Mouse (Mus musculus): ENCODE results near the gene Sorcs2.

Gene Sorcs2

DNA sequence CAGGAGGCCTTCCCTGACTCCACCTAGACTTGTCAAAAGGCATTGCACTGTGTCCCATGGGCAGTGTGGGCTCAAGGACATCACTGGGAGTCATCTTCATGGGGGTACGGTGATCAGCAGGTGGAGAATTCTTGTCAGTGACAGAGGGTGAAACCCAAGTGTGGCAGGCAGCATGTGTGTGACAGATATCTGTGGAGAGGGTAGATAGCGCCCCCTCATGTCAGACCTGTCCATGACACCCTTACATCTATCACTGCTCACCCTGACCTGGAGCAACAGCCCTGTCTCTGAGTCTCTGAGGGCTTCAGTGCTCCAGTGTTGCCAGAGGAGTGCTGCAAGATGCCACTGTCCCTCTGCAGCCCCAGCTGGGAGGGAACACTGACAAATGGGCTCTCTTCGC lies 343.4 kb downstream of the Sorcs2 start:
- DNase-seq = no peak

- no peak for DNase-seq
Measured at GRCm38 (mm10) chr5:36043154-36043553, 354.8 kb downstream of the Sorcs2 start.

DNA sequence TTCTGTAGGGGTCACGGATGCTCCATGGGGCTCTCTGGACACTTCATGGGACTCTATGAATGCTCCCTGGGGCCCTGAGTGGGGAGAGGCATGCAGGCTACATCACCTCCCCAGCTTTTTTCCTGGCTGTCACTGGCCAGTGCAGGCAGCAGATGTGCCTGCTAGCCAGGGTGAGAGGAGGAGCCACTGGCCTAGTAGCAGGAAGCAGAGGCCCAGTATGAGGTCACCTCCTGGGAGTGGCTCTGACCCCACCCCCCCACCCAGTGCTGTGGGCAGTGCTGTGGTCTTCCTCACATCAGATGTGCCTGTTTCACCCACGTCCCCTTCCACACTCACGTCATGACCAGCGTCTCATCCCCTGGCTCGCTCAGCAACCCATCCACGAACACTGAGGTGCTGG lies 356.2 kb downstream of the Sorcs2 start:
- DNase-seq = no peak

- no peak for DNase-seq
Measured at GRCm38 (mm10) chr5:36041236-36041562, 356.7 kb downstream of the Sorcs2 start.

GRCm38 (mm10) chr5:36040398-36041235 lies 357.3 kb downstream of the Sorcs2 start:
- no peak for DNase-seq

- no peak for DNase-seq
Measured at GRCm38 (mm10) chr5:36039596-36039995, 358.3 kb downstream of the Sorcs2 start.

DNA sequence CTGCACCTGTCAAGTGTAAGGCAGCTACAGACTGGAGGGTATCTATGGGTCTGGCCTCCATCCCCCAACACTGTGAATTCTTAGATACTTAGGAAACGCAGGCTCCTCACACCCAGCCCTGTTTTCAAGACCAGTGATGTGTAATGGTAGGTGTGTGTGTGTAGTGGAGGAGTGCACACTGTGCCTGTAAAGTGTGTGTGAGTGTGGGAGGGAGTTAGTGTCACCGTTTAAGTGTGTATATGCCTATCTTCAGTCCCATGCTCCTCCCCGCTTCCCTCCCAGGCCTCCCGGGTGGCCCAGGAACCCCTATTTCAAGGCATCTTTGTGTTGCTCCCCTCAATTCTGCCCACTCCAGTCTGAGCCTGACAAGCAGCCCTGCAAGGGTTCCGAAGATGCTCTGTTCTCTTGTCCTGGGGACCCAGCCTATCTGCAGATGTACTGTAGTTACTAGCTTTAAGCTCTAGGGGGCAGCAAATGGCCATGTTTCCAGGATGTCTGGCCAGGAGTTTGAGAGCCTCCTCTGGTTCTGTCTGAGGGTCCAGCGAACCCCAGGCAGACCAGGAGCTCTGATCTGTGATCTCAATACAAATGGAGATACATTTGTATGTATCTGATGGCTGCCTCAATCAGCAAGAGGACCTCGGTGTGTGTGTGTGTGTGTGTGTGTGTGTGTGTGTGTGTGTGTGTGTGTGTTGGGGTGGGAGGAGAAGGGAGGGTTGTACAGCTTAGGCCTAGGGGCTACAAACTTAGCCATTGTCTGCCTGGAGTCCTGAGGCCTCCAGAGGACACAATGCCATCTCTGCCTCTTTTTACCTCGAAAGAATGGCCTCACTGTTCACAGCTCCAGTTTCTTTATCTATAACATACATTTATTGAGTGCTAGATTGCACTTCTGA lies 364.2 kb downstream of the Sorcs2 start:
- DNase-seq = peak in 1 of 2 experiments; percentile 15

GRCm38 (mm10) chr5:36025076-36025475 lies 372.9 kb downstream of the Sorcs2 start:
- no peak for DNase-seq

GRCm38 (mm10) chr5:36024003-36024685 lies 373.8 kb downstream of the Sorcs2 start:
- DNase-seq = no peak

DNA sequence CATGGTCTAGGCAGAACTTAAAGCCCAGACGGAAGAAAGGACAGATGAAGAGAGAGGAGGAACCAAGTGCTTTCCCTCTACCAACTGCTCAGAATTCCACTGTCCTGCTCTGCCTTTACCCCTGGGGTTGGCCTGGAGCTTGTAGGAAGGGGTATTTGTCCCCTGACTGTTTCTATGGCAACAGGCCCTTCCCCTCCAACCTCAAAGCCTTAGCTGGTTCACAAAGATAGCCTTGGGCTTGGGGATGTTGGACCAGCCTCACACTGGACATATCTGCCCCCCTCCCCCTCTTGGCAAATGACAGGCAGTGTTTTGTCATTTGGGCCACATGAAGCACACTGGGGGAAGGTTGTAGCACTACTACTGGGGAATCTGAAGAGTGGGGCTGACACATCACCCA lies 375.6 kb downstream of the Sorcs2 start:
- DNase-seq = no peak

DNA sequence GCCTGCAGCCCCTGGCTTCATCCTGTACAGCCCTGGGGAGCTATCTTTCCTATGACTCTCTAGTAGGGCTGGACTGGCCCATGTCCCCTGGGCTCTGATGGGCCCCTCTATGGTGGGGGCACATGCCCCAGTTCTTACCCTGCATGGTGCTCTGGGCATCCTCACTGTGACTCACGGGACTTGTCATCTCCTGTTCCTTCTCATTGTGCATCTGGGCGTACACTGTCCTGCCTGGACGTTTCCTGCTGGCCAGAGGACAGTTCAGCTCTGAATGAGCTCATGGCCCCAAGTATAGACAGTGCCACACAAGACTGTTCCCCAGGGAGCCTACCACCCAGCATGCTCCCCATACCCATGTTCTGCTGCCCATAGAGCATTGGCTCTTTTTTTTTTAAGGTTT lies 376.8 kb downstream of the Sorcs2 start:
- no peak for DNase-seq

DNA sequence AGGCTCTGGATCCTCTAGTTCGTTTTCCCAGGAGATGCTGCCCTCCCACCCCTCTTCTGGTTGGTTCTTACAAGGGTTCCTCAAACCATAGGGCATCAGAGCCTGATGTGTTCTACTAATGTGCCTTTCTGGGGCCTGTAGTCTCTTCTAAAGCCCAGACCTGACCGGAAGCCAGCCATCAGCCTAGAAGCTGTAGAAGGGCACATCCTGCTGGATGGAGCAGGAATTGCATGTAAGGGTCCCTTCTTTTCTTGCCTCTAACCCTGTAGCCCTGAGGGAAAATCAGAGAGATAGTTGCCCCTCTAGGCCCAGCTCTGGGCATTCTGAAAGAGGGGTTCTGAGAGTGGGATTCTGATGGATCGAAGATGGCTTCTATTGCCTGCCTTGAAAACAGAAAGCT lies 379.6 kb downstream of the Sorcs2 start:
- no peak for DNase-seq

DNA sequence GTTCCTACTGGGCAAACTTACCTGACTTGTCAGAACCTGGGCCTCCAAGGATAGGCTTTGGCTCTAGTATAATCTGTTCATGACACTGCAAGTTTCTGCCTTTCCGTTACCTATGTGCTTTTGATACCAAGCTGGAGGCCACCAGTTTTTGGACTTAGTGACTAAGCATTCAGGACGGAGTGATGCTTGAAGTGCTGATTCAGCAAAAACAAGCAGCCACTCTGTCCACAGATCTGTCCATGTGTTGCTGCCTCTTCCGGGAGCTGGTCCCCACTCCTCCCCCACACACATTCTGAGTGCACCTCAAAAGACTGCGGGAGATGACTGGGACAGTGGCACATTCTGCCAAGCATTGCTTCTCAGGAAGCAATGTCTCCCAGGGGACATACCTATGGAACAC lies 388.5 kb downstream of the Sorcs2 start:
- DNase-seq = no peak

- DNase-seq = no peak
Measured at GRCm38 (mm10) chr5:36007649-36008048, 390.3 kb downstream of the Sorcs2 start.

GRCm38 (mm10) chr5:36006586-36006985 lies 391.4 kb downstream of the Sorcs2 start:
- no peak for DNase-seq

DNA sequence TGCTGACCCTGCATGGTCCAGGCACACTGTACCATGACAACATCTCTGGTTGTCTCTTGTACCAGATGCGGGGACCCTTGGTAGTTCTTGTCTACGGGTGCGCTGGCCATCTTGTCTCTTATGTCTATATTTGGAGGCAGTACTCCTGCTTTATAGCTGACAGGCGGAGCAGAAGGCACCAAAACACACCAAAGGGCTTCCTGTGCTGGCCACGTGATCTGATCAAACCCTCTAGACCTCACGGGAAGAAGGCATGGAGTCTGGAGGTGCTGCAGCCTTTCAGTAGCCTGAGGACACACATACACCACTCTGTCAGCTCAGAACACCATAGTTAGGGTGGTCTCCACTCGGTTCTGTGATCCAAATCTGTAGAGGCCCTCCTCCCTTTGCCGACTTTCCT lies 391.8 kb downstream of the Sorcs2 start:
- DNase-seq = no peak

GRCm38 (mm10) chr5:36003797-36004196 lies 394.1 kb downstream of the Sorcs2 start:
- DNase-seq = no peak

DNA sequence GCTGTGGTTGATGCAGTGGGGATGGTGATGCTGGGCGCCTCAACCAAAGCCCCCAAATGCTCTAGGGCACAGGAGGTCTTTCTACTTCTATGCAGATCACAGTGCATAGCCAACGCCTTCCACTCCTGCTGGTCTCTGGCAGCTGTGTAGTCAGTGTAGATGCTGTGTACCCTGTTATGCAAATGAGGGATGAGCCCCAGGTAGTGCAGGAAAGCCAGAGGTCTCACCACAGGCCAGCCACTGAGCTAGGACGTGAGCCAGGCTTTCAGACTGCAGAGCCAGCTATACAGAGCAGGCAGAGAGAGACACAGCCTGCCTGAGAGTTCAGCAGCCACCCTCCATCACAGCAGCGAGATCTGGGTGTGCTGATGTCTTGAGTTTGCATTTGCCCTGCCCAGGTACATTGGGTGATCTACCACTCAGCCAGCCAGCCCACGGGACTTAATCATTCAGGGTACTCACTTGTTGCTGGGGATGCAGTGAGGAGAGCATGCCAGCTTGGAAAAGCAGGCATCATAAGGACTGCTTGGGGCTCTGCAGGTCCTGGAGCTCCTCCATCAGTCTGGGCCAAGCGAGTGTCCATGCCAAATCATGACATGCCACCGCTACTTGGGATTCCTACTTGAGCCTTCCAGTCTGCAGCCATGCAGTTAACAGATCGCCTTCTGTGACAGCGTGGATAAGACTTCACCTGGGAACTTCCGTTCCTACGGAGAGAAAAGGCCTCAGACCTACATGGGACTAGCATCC lies 407.8 kb downstream of the Sorcs2 start:
- DNase-seq = no peak

DNA sequence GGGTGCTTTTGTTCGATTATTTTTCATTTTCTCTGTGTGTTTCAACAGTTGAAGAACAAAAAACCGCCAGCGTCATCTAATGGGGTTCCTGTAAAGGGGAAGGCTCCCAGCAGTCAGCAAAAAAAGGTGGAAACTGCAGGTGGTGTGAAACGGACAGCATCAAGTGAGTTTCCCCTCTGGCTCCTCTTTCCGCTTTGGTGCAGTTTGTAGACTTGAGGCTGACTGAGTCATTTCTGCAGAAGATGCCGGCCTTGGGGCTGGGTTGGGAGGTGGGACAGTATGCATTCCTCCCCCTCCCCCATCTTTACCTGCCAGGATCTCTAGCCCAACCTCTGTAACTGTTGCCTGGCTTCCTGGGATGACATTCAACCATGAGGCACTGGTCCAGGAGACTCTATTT lies 408.4 kb downstream of the Sorcs2 start:
- no peak for DNase-seq

GRCm38 (mm10) chr5:35988085-35988484 lies 409.9 kb downstream of the Sorcs2 start:
- no peak for DNase-seq

GRCm38 (mm10) chr5:35985611-35986010 lies 412.3 kb downstream of the Sorcs2 start:
- DNase-seq = no peak

DNA sequence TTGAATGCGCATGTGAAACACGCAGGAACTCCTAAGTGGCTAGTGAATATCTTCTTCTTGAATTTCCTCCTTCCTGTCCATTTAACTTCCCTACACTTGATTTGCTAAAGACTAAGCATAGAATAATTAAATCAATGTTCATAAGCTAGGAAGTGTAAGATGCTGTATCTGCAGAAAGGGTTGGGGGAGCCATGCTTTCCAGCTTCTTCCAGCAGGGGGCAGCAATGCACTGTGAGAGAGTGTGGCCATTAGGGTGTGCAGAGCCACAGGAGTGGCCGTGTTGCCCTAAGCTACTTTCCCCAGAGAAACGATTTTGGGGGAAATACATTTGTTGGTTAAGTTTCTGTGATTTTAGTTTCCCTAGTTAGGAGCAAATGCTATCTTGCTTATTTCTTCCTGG lies 416.0 kb downstream of the Sorcs2 start:
- DNase-seq = peak; percentile 45 to 78

DNA sequence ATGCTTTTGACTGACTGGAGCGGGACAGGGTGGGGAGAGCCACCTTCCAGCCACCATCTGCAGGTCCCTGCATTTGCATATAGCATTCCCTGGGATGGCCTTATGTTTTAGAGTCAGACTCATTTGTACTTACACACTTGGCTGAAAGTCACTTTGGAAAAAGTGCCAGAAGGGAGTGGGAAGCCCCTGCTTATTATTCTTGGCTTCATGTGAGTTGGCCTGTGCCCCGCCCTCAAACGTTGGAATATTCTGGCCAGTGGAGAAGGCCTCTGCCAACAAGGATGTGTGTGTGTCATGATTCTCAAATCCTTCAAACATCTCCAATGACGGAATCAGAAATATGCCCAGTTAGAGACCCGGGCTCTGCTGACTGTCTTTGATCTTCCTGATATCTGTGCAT lies 416.6 kb downstream of the Sorcs2 start:
- DNase-seq = no peak
